Mouse (Mus musculus) embryonic facial prominence, embryonic 11.5 days (tissue): ENCODE measurements at regions not wholly inside any gene's neighbourhood (a gene's known extent, or its start where the extent isn't known, plus 50 kb on each side); places are given as distances from the start of the nearest gene placed in this dataset.

Experiments
- ATAC-seq: fragments of 200-750 bp; cut with Nextera tagmentation; replicated peaks from 2 replicates; pipeline ENCODE4 v1.8.0; 2017; ENCODE audit warnings: low read depth; ENCODE audit not compliant: insufficient number of reproducible peaks, low FRiP score, low TSS enrichment
- DNase-seq: peaks from one replicate; pipeline ENCODE4 v3.0.0-alpha.2; 2015; ENCODE audit warnings: low spot score
- H3K27ac ChIP-seq: fragments of 300-500 bp; sonication (generic); replicated peaks from 2 replicates; pipeline ENCODE4 v1.5.1; 2014; ENCODE audit warnings: mild to moderate bottlenecking, low read depth, low read length, control low read depth
- H3K27me3 ChIP-seq: fragments of 300-500 bp; sonication (generic); 2 replicates; pipeline ENCODE4 v1.6.1; 2014; ENCODE audit warnings: mild to moderate bottlenecking, low read length, moderate library complexity, mixed read lengths; ENCODE audit not compliant: control insufficient read depth, insufficient read depth
- H3K36me3 ChIP-seq: fragments of 300-500 bp; sonication (generic); replicated peaks from 2 replicates; pipeline ENCODE4 v1.6.1; 2014; ENCODE audit warnings: low read depth, mild to moderate bottlenecking, low read length, moderate library complexity, mixed read lengths; ENCODE audit not compliant: control insufficient read depth, insufficient read depth
- H3K4me1 ChIP-seq: fragments of 300-500 bp; sonication (generic); 2 replicates; pipeline ENCODE4 v1.6.1; 2014; ENCODE audit warnings: low read length, mixed read lengths; ENCODE audit not compliant: control insufficient read depth, insufficient read depth
- H3K4me2 ChIP-seq: fragments of 300-500 bp; sonication (generic); 2 replicates; pipeline ENCODE4 v1.6.1; 2014; ENCODE audit warnings: low read depth, mild to moderate bottlenecking, control low read depth, low read length, moderate library complexity
- H3K4me3 ChIP-seq: fragments of 300-500 bp; sonication (generic); 2 replicates; pipeline ENCODE4 v1.5.1; 2014; ENCODE audit warnings: low read depth, low read length, control low read depth
- H3K9ac ChIP-seq: fragments of 300-500 bp; sonication (generic); replicated peaks from 2 replicates; pipeline ENCODE4 v1.6.1; 2014; ENCODE audit warnings: mild to moderate bottlenecking, control low read depth, low read length
- H3K9me3 ChIP-seq: fragments of 300-500 bp; sonication (generic); replicated peaks from 2 replicates; pipeline ENCODE4 v1.6.1; 2016; ENCODE audit warnings: mild to moderate bottlenecking, low read length, inconsistent platforms, mixed read lengths; ENCODE audit not compliant: control insufficient read depth
- WGBS: fragments of 180-500 bp; shearing (Covaris S2); extraction: QIAGEN DNeasy Blood & Tissue Kit; methylation state at CpG from one replicate; pipeline ENCODE4 v1.1.7; 2014; 5-methylcytosine and 5-hydroxymethylcytosine counted together

DNA sequence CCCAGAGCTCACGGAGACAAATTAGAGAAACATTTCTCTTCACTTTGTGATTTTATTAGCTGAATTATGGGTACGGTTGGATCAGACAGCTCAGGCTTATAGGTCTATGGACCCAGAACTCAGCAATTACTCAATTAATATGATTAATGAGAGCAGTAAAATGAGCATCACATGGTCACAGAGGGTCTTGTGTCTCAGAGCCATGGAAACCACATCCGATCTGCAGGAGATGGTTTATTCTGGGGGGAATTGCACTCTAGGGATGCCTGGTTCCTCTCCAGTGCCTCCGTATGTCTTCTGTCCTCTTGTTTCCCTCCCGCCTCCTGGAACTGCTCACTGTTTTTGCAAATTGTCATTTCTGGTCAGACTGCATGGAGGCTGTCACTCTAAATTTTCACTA lies 422.6 kb downstream of the Cbln4 start:
- Histone ChIP-seq H3K36me3 (no peaks in the 10 kb centered on the region), H3K9ac (no peak overlapping the region), H3K4me2 (no peak overlapping the region), H3K4me1 (no peaks in the 10 kb centered on the region), H3K9me3 (no peaks in the 10 kb centered on the region), H3K4me3 (no peak overlapping the region), H3K27ac (no peak overlapping the region), H3K27me3 (no peaks in the 10 kb centered on the region)
- DNase-seq: no peak
- ATAC-seq: no peak
- WGBS: 76% methylated on average over 5 of the region's 5 CpGs

DNA sequence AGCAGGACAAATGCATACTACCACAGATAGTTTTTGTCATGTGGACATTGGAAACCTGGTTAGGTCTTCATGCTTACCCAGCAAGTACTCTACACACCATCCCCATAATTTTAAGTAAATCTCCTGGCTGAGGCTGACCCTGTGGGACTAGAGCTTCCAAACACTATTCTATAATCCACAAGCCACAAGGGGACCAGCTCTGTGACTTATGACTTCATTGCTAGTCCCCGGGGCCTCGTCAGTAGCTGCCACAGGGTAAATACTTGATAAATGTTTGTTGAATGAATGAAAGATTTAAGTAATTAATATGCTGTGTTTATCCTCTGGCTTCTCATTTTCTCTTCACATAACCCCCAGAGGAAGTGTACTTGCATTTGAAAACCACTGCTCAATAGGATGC lies 423.0 kb downstream of the Cbln4 start:
- Histone ChIP-seq H3K27ac (no peak overlapping the region), H3K27me3 (no peaks in the 10 kb centered on the region), H3K4me3 (no peak overlapping the region), H3K36me3 (no peaks in the 10 kb centered on the region), H3K9me3 (no peaks in the 10 kb centered on the region), H3K9ac (no peak overlapping the region), H3K4me2 (no peak overlapping the region), H3K4me1 (no peaks in the 10 kb centered on the region)
- no peak for ATAC-seq
- DNase-seq: no peak
- WGBS: 89% methylated on average over 2 of the region's 2 CpGs

DNA sequence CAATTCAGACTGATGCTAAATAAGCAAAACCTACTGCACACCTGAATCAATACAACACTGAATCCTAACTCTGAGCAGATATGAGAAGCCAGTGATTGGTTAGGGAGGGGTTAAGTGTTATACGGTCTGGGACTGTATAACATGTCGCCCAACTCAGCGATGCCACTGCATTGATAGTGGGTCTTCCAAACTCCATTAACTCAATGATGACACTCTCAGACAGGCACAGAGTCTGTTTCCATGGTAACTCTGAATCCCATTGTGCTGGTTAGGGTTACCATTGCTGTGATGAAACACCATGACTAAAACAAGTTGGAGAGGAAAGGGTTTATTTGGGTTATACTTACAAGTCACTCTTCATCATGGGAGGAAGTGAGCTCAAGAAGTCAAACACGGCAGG lies 424.5 kb downstream of the Cbln4 start:
- Histone ChIP-seq H3K4me3 (no peak overlapping the region), H3K36me3 (no peaks in the 10 kb centered on the region), H3K27ac (no peak overlapping the region), H3K4me2 (no peak overlapping the region), H3K9me3 (no peaks in the 10 kb centered on the region), H3K27me3 (no peaks in the 10 kb centered on the region), H3K4me1 (no peaks in the 10 kb centered on the region), H3K9ac (no peak overlapping the region)
- WGBS: 88% methylated on average over 4 of the region's 4 CpGs
- no peak for ATAC-seq
- DNase-seq: no peak

DNA sequence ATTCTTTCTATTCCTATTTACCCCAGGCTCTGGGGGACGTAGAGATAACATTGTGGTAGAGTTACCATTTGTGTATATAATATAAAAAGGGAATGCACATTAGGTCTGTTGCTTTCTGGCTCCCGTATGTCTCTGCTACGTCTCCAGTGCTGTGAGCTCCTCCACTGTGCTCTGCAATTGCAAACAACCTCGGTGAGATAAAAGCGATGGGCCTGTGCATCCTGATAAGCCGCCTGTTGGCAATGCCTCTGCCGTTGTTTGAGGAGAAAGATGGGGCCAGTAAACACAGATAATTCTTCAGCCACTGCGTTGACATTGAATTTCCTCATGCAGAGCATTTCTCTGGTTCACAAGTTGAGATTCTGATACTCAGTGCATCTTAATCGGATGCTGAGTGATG lies 424.9 kb downstream of the Cbln4 start:
- Histone ChIP-seq H3K27ac (no peak overlapping the region), H3K27me3 (no peaks in the 10 kb centered on the region), H3K9ac (no peak overlapping the region), H3K4me2 (no peak overlapping the region), H3K4me3 (no peak overlapping the region), H3K36me3 (no peaks in the 10 kb centered on the region), H3K4me1 (no peaks in the 10 kb centered on the region), H3K9me3 (no peaks in the 10 kb centered on the region)
- no peak for ATAC-seq
- DNase-seq: no peak
- 79% methylated on average over 9 of the region's 9 CpGs for WGBS

DNA sequence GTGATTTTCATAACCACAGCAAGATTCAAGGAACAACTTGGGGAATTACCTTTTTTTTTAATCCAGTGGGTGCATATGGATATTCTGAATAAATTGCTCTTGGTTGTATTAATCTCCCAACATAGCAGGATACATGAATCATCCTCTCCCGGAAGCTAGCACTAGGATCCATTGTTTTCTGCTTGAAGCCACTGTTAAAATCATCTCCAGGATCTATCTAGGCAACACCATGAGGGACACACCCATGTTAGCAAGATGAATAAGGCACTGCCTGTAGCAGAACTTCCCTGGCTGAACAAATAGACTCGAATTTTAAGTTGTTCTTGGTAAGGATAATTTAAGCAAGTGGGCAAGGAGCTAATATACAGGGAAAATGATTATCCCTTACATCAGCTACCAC lies 427.8 kb downstream of the Cbln4 start:
- no peaks in the 10 kb centered on the region for H3K27me3 ChIP-seq
- H3K27ac ChIP-seq: no peak overlapping the region
- H3K9me3 ChIP-seq: no peaks in the 10 kb centered on the region
- no peaks in the 10 kb centered on the region for H3K4me1 ChIP-seq
- ATAC-seq: no peak
- H3K4me3 ChIP-seq: no peak overlapping the region
- WGBS: 75% methylated on average over 2 of the region's 2 CpGs
- H3K4me2 ChIP-seq: no peak overlapping the region
- H3K9ac ChIP-seq: no peak overlapping the region
- no peak for DNase-seq
- no peaks in the 10 kb centered on the region for H3K36me3 ChIP-seq

DNA sequence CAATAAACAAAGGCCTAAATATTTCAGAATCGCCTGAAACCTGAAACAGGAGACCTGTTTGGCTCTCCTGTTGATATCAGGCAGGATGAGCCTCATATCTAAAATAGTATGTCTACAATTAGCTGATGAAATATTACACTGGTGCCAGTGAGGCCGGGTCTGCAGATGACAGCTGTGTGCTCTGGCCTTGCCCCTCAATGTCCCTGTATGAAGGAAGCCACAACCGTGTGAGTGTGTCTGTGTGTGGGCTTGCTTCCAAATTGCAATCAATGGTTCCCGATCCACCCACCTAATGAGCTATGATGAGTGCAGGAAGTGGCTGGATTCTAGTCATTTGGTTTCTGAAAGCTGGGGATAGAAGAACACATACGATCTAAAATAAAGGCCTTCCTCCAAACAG lies 438.2 kb downstream of the Cbln4 start:
- DNase-seq: no peak
- H3K4me3 ChIP-seq: no peak overlapping the region
- H3K36me3 ChIP-seq: no peaks in the 10 kb centered on the region
- no peak overlapping the region for H3K4me2 ChIP-seq
- H3K9me3 ChIP-seq: no peaks in the 10 kb centered on the region
- ATAC-seq: no peak
- H3K27ac ChIP-seq: no peak overlapping the region
- 63% methylated on average over 5 of the region's 5 CpGs for WGBS
- no peaks in the 10 kb centered on the region for H3K4me1 ChIP-seq
- H3K27me3 ChIP-seq: no peaks in the 10 kb centered on the region
- no peak overlapping the region for H3K9ac ChIP-seq

DNA sequence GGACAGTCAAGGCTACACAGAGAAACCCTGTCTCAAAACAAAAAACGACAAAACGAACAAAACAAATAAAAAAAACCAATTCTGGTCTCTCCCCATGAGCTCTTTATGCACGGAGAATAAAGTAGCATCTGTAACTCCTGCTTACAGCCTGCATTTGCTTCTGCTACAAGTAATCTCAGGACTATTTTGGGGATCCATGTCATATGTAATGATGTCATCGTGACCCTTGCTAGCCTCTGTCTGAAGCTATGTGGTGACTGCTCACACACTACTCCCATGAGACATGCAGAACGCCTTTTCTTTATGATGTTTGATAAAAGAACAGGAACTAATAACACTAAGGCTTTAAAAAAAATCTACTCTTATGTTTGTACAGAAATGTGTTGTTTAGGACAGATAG lies 448.0 kb downstream of the Cbln4 start:
- H3K9ac ChIP-seq: no peak overlapping the region
- H3K9me3 ChIP-seq: no peaks in the 10 kb centered on the region
- WGBS: 77% methylated on average over 5 of the region's 5 CpGs
- H3K4me1 ChIP-seq: no peaks in the 10 kb centered on the region
- ATAC-seq: no peak
- no peak overlapping the region for H3K4me2 ChIP-seq
- no peak for DNase-seq
- H3K4me3 ChIP-seq: no peak overlapping the region
- H3K27ac ChIP-seq: no peak overlapping the region
- H3K36me3 ChIP-seq: no peaks in the 10 kb centered on the region
- no peaks in the 10 kb centered on the region for H3K27me3 ChIP-seq

DNA sequence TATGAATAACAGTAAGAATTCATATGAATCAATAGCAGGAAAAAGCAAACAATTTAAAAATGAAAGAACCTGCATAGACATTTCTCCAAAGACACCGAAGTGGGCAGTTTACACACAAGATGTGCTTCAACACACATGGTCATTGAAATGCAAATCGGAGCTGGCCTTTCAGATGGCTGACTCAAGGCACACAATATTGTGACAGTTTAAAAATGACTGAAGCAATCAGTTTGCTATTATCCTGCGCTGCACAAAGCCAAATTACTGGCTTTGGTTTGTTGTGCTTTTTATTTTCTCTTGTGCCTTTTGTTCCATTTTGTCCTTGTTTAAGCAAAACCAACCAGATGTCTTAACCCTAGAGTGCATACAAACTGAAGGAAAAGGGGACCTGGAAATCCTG lies 449.4 kb downstream of the Cbln4 start:
- no peak for DNase-seq
- H3K9me3 ChIP-seq: no peaks in the 10 kb centered on the region
- no peak overlapping the region for H3K4me3 ChIP-seq
- H3K27ac ChIP-seq: no peak overlapping the region
- 72% methylated on average over 3 of the region's 3 CpGs for WGBS
- H3K27me3 ChIP-seq: no peaks in the 10 kb centered on the region
- no peak overlapping the region for H3K4me2 ChIP-seq
- H3K4me1 ChIP-seq: no peaks in the 10 kb centered on the region
- H3K36me3 ChIP-seq: no peaks in the 10 kb centered on the region
- no peak overlapping the region for H3K9ac ChIP-seq
- ATAC-seq: no peak

DNA sequence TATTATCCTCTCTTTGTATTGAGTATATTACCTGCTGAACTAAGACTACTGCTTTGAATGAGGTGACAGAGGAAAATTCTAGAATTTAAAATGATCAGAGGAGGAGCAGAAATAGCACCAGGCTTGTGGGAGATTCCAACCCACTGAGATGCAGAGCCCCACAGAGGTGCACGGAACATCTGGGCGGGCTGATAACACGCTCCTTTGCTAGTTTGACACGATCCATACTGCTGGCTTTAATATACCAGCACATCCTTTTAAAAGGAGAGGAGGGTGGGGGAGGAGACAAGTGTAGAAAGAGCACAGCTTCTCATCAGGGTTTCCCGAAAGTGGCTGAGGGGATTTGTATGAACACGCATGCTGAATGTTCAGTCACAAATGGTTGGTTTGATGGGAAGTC lies 451.0 kb downstream of the Cbln4 start:
- H3K4me1 ChIP-seq: no peaks in the 10 kb centered on the region
- H3K9ac ChIP-seq: no peak overlapping the region
- H3K9me3 ChIP-seq: no peaks in the 10 kb centered on the region
- no peak overlapping the region for H3K4me3 ChIP-seq
- H3K36me3 ChIP-seq: no peaks in the 10 kb centered on the region
- H3K27me3 ChIP-seq: no peaks in the 10 kb centered on the region
- no peak overlapping the region for H3K27ac ChIP-seq
- DNase-seq (no peak), ATAC-seq (no peak)
- H3K4me2 ChIP-seq: no peak overlapping the region
- WGBS: 88% methylated on average over 6 of the region's 6 CpGs
